Mouse (Mus musculus): ENCODE results near the gene Emid1.

DNA sequence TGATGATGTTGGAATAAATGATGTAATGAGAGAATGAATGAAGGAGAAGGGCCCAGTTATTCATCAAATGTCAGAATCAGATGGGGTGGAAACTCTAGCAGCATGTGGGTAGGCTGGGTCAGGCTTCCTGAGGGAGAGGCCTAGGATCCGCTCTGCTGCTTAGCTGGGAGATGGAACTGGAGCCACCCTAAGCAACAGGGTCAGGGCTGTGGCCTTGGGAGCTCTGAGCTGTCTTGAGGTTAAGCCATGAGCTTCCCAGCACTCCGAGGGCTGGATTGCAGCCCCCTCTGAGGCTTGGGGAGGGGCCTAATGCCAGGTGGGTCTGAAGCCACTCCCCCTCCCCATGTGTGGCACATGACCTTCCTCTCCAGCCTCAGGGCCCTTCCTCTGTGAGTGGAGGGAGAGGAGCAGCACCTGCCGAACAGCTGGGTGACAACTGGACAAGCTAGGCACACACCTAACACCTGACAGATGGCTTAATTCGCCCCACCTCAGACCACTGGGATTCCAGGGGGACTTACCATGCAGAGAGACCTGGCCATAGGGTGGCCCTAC lies 21.9 kb downstream of the Emid1 start:
- TF ChIP-seq CTCF (IDR thresholded peaks at IDR 0.05; ENCODE audit: low read depth) (no peak), EP300 (optimal IDR thresholded peaks at IDR 0.05) (no peak)
